Mouse (Mus musculus) liver, embryonic 12.5 days (tissue): ENCODE measurements at regions not wholly inside any gene's neighbourhood (a gene's known extent, or its start where the extent isn't known, plus 50 kb on each side); places are given as distances from the start of the nearest gene placed in this dataset.

Experiments used
- ATAC-seq: fragments of 200-750 bp; cut with Nextera tagmentation; 2 replicates; pipeline ENCODE4 v1.8.0; 2017; ENCODE audit warnings: moderate number of reproducible peaks, mild to moderate bottlenecking, moderate library complexity
- H3K27ac ChIP-seq: fragments of 300-500 bp; sonication (generic); 2 replicates; pipeline ENCODE4 v1.5.1; 2016; ENCODE audit warnings: mild to moderate bottlenecking
- H3K27me3 ChIP-seq: fragments of 300-500 bp; sonication (generic); replicated peaks from 2 replicates; pipeline ENCODE4 v1.6.1; 2016; ENCODE audit warnings: mild to moderate bottlenecking, moderate library complexity
- H3K36me3 ChIP-seq: fragments of 300-500 bp; sonication (generic); 2 replicates; pipeline ENCODE4 v1.6.1; 2016; ENCODE audit warnings: mild to moderate bottlenecking, moderate library complexity
- H3K4me1 ChIP-seq: fragments of 300-500 bp; sonication (generic); 2 replicates; pipeline ENCODE4 v1.6.1; 2016
- H3K4me2 ChIP-seq: fragments of 300-500 bp; sonication (generic); 2 replicates; pipeline ENCODE4 v1.6.1; 2016; ENCODE audit warnings: mild to moderate bottlenecking, moderate library complexity
- H3K4me3 ChIP-seq: fragments of 300-500 bp; sonication (generic); 2 replicates; pipeline ENCODE4 v1.5.1; 2016; ENCODE audit warnings: mild to moderate bottlenecking, moderate library complexity
- H3K9ac ChIP-seq: fragments of 300-500 bp; sonication (generic); 2 replicates; pipeline ENCODE4 v1.6.1; 2016; ENCODE audit warnings: mild to moderate bottlenecking, moderate library complexity
- H3K9me3 ChIP-seq: fragments of 300-500 bp; sonication (generic); replicated peaks from 2 replicates; pipeline ENCODE4 v1.6.1; 2016; ENCODE audit warnings: mild to moderate bottlenecking, moderate library complexity
- WGBS: fragments of 180-500 bp; shearing (Covaris S2); methylation state at CpG from one replicate; pipeline ENCODE4 v1.1.7; 2016; ENCODE audit not compliant: insufficient replicate concordance; 5-methylcytosine and 5-hydroxymethylcytosine counted together

DNA sequence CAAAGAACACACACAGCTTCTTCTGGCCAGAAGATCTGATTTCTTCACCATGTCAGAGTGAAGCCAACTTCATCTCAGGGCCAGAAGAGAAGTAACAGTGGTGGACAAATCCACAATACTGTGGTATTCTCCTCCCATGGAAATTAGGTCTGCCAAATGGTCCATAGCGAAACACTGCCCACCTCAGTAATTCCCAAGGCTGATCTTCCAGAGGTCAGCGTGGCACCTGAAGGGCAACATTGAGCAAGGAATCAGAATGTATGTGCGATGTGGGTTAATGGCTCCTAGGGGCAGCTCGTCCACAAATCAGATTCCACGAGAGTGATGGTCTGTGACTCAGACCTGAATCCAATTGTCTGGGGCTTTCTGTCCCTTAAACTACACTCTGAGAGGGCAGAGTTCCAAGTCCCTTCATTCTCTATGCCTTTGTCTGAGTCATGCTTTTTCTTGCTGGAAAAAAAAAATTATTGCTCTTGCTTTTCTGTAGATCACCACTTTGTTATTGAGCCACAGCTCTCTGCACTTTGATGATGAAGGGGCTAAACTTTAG, 307.9 kb upstream of the Noct start:
- ATAC-seq: no peak
- Histone ChIP-seq H3K27me3 (peaks cover 19% of the 10 kb centered on the region; the same call in 1 of the 2 replicates), H3K4me1 (no peaks in the 10 kb centered on the region), H3K9me3 (no peaks in the 10 kb centered on the region), H3K27ac (no peak overlapping the region), H3K36me3 (no peaks in the 10 kb centered on the region), H3K4me2 (no peak overlapping the region), H3K4me3 (no peak overlapping the region), H3K9ac (no peak overlapping the region)
- WGBS: 71% methylated on average over 5 of the region's 5 CpGs

DNA sequence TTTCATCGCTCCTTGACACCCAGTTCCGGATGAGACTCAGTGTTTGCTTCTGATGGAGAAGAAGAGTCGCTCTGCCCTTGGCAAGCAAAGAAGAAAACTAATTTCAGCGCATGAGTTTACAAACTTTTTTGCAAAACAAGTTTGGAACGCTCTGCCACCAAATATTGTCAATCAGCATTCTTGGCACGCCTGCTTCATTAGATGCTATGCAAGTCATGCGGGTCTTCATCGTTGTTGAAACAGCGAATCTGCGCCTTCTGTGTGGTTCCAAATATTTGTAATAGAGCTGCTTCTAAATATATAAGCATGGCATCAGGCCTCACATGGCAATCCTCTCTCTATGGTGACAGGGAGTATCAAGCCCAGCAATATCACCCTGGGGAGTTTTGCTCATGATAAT, 301.9 kb upstream of the Noct start:
- H3K27me3 ChIP-seq: no peaks in the 10 kb centered on the region
- no peak overlapping the region for H3K9ac ChIP-seq
- H3K4me1 ChIP-seq: no peaks in the 10 kb centered on the region
- 84% methylated on average over 10 of the region's 10 CpGs for WGBS
- no peak overlapping the region for H3K4me3 ChIP-seq
- no peaks in the 10 kb centered on the region for H3K36me3 ChIP-seq
- no peak overlapping the region for H3K4me2 ChIP-seq
- no peaks in the 10 kb centered on the region for H3K9me3 ChIP-seq
- H3K27ac ChIP-seq: no peak overlapping the region
- no peak for ATAC-seq

DNA sequence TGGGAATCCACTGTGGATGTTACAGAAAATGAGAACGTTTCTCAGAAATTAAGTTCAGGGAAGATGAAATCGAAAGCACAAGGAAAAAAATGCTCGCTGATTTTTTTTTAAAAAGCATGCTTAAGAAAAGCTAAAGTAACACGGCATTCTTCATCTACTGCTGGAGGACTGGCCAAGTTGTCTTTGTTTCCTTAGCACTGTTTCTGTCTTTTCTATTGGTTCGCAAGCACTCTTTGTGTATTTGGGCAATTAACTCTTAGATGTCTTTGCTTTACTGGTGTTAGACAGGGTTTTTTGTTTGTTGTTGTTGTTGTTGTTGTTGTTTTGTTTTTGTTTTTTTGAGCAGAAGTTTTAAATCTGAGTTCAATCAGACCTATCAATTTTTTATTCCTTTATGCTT, 301.4 kb upstream of the Noct start:
- Histone ChIP-seq H3K9me3 (no peaks in the 10 kb centered on the region), H3K27ac (no peak overlapping the region), H3K36me3 (no peaks in the 10 kb centered on the region), H3K4me1 (no peaks in the 10 kb centered on the region), H3K4me3 (no peak overlapping the region), H3K27me3 (no peaks in the 10 kb centered on the region), H3K9ac (no peak overlapping the region), H3K4me2 (no peak overlapping the region)
- ATAC-seq: no peak
- 68% methylated on average over 5 of the region's 5 CpGs for WGBS

DNA sequence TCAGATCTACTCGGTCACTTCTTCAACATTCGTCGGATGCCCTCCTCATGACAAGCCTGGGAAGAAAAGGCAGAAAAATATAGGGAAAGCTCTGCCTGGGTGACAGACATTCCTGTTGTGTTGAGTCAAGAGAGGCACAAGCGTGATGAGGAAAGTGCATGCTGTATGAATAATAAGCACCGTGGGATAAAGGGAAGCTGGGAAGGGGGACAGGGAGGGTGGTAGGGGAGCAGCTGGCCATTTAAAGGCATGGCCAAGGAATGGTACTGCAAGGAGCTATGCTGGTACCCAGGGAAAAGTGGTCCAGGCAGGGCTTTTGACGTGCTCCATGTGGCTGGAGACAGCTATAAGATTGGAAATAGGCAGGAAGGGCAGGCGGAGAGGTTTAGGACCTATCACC, 300.9 kb upstream of the Noct start:
- H3K9ac ChIP-seq: no peak overlapping the region
- no peak overlapping the region for H3K4me2 ChIP-seq
- no peak overlapping the region for H3K4me3 ChIP-seq
- no peaks in the 10 kb centered on the region for H3K9me3 ChIP-seq
- 68% methylated on average over 7 of the region's 7 CpGs for WGBS
- no peaks in the 10 kb centered on the region for H3K27me3 ChIP-seq
- no peak for ATAC-seq
- no peaks in the 10 kb centered on the region for H3K4me1 ChIP-seq
- H3K36me3 ChIP-seq: no peaks in the 10 kb centered on the region
- no peak overlapping the region for H3K27ac ChIP-seq

DNA sequence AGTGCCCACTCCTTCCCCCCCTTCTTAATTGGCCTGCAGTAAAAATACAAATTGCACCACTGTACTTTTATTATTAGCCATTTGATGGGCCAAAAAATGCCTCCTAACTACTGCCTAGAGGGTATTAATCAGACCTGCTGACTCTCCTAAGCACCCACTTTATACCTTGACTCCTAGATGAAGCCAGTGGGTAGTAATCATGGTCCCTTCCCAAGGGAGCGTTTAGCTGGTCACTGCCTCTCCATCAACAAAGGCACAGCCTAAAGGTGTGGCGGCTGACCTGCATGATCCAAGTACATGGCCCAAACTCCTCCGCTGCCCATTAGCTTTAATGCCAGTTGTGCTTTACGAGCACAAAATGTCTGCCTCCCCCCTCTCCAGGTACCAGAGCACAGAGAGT, 296.9 kb upstream of the Noct start:
- WGBS: 79% methylated on average over 4 of the region's 4 CpGs
- ATAC-seq: no peak
- H3K27ac ChIP-seq: no peak overlapping the region

DNA sequence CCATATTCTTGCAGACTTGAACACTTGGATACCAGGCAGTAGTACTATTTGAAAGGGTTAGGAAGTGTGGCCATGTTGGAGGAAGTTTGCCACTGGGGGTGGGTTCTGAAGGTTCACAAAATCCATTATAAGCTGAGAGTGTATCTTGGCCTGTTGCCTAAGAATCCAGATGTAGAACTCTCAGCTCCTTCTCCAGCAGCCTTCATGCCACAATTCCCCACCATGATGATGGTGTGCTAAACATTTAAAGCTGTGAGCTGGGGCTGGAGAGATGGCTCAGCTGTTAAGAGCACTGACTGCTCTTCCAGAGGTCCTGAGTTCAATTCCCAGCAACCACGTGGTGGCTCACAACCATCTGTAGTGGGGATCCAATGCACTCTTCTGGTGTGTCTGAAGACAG, 295.2 kb upstream of the Noct start:
- WGBS: 82% methylated on average over 1 of the region's 1 CpGs
- Histone ChIP-seq H3K4me3 (no peak overlapping the region), H3K4me1 (no peaks in the 10 kb centered on the region), H3K9me3 (no peaks in the 10 kb centered on the region), H3K4me2 (no peak overlapping the region), H3K36me3 (no peaks in the 10 kb centered on the region), H3K27ac (no peak overlapping the region), H3K9ac (no peak overlapping the region), H3K27me3 (no peaks in the 10 kb centered on the region)
- no peak for ATAC-seq

More for the DNA sequence above, 296.9 kb upstream of the Noct start:
- H3K4me1 ChIP-seq: no peaks in the 10 kb centered on the region
- no peaks in the 10 kb centered on the region for H3K27me3 ChIP-seq
- H3K4me2 ChIP-seq: no peak overlapping the region
- H3K36me3 ChIP-seq: no peaks in the 10 kb centered on the region
- no peak overlapping the region for H3K9ac ChIP-seq
- no peaks in the 10 kb centered on the region for H3K9me3 ChIP-seq
- no peak overlapping the region for H3K4me3 ChIP-seq

DNA sequence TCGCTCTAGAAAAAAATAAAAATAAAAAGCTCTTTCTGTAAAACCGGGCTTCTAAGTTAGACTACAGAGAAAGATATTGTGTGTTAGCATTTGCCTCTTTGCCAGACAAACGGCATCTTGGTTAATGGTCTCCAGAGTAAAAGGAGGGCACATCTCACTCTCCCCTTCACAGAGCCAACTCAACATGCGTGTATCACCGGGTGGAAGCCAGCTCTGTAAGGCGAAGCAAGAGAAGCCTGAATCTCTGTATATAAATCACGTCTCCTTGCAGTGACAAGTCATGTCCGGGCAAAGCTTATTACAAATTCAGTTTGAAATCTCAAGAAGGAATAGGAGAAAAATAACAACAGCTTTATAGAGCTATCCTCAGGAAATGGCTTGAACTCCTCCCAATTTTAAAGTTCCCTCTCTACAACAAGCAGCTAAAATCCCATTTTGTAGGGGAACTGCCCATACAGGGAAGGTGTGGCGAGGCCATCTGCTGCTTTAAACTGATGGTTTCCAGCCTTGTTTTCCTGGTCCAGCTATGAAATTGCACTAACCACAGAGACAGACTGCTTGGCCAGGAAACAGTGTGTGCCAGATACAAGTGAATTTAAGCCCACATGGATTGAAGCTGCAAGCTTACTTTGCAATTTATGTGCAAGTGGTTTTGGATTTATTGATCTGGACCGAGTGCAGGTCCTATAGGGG, 291.7 kb upstream of the Noct start:
- no peaks in the 10 kb centered on the region for H3K36me3 ChIP-seq
- no peak overlapping the region for H3K27ac ChIP-seq
- H3K27me3 ChIP-seq: no peaks in the 10 kb centered on the region
- H3K4me2 ChIP-seq: no peak overlapping the region
- 65% methylated on average over 10 of the region's 10 CpGs for WGBS
- no peaks in the 10 kb centered on the region for H3K9me3 ChIP-seq
- H3K4me1 ChIP-seq: no peaks in the 10 kb centered on the region
- H3K9ac ChIP-seq: no peak overlapping the region
- no peak overlapping the region for H3K4me3 ChIP-seq
- ATAC-seq: no peak

DNA sequence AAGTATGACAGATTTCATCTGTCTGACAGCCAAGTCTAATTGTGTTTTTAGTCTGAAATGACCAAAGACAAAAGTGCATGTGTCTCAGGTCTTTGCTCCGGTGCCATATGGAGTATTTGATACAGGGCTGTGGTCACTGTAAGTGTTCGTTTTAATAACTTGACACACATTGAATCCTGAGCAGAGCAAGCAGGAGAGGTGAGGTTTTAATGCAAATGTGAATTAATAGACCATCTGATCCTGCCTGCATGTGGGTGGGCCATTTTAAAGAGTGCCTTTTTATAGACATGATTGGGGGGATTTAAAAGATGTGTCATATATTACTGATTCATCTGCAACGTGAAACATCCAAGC, 291.2 kb upstream of the Noct start:
- no peak for ATAC-seq
- WGBS: 61% methylated on average over 3 of the region's 3 CpGs

DNA sequence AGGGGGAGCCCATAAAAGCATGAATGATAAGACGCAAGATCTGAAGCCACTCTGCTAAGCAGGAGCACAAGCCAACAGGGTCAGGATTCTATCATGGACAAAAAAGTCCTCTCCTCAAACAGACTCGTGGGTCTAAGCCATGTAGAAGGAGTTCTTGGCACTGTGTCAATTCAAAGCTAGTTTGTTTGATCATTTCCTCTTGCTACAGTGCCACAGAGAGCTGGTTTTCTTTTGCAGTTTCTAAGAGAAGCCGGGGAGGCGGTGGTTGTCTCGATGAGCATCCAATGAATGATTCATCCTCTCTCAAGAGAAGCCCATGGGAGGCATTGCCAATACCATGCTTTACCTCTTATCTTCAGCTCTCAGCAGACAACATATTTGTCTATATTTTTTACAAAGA, 284.6 kb upstream of the Noct start:
- no peak for ATAC-seq
- no peaks in the 10 kb centered on the region for H3K36me3 ChIP-seq
- H3K9me3 ChIP-seq: no peaks in the 10 kb centered on the region
- no peak overlapping the region for H3K27ac ChIP-seq
- no peak overlapping the region for H3K9ac ChIP-seq
- H3K4me1 ChIP-seq: no peaks in the 10 kb centered on the region
- no peaks in the 10 kb centered on the region for H3K27me3 ChIP-seq
- no peak overlapping the region for H3K4me2 ChIP-seq
- H3K4me3 ChIP-seq: no peak overlapping the region
- WGBS: 68% methylated on average over 5 of the region's 5 CpGs

More for the DNA sequence above, 291.2 kb upstream of the Noct start:
- Histone ChIP-seq H3K27ac (no peak overlapping the region), H3K9me3 (no peaks in the 10 kb centered on the region), H3K9ac (no peak overlapping the region), H3K4me1 (no peaks in the 10 kb centered on the region), H3K4me3 (no peak overlapping the region), H3K4me2 (no peak overlapping the region), H3K27me3 (no peaks in the 10 kb centered on the region), H3K36me3 (no peaks in the 10 kb centered on the region)

DNA sequence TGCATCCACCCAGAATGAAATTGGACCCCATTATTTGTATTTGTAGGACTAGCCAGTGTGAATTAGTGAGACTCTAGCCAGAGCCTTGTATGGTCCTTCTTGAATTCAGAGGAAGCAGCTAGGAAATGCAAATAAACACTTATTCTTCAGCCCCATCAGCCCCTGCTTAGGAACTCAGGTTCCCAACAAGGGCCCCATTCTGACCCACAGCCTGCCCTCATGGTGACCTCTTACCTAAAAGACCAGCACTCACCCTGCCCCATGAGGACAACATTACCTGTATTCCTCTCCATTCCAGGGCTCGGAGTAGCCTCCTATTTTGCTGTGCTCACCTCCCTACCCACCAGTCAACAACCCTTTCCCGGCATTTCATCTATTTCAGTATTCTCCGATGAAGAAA, 283.6 kb upstream of the Noct start:
- H3K27ac ChIP-seq: no peak overlapping the region
- H3K4me1 ChIP-seq: no peaks in the 10 kb centered on the region
- H3K4me3 ChIP-seq: no peak overlapping the region
- H3K9me3 ChIP-seq: no peaks in the 10 kb centered on the region
- no peak for ATAC-seq
- 69% methylated on average over 3 of the region's 3 CpGs for WGBS
- no peak overlapping the region for H3K9ac ChIP-seq
- H3K4me2 ChIP-seq: no peak overlapping the region
- H3K27me3 ChIP-seq: no peaks in the 10 kb centered on the region
- H3K36me3 ChIP-seq: no peaks in the 10 kb centered on the region

DNA sequence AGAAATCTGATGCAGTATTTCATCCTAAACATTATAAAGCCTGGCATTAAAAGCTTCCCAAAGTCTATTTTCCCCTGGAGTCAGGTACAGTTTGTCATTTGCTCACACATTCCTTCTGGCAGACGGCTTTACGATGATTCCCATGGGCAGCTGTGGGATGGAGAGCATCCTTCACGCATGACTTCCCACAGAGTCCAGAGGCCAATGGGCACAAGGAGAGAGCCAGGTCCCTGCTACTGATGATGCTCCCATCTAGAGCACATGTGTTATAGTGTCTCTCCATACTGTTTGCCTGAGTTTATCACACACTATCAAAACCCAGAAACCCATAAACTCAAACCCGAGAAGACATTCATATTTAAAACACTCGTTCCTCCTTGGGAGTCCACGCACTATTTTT, 270.8 kb upstream of the Noct start:
- H3K4me3 ChIP-seq: no peak overlapping the region
- no peaks in the 10 kb centered on the region for H3K9me3 ChIP-seq
- 86% methylated on average over 6 of the region's 6 CpGs for WGBS
- no peaks in the 10 kb centered on the region for H3K27me3 ChIP-seq
- no peaks in the 10 kb centered on the region for H3K36me3 ChIP-seq
- no peak overlapping the region for H3K27ac ChIP-seq
- H3K9ac ChIP-seq: no peak overlapping the region
- H3K4me2 ChIP-seq: no peak overlapping the region
- H3K4me1 ChIP-seq: no peaks in the 10 kb centered on the region
- ATAC-seq: no peak

DNA sequence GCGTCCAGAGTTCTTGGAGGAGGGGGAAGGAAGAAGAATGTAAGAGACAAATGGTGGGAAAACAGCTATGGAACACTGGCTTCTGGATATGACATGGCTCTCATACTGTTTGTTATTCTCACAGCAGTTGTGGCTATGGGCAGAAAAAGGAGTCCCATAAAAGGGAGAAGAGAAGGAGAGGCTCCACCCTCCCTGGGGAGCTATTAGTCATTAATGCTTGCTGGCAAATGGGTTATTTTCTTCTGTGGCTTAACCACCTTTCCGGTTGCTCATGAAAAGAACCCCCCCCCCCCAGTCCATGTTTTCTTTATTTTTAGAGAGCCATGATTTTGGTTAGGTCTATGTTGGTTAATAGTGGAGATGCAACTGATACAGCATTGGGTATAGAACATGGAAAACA, 253.9 kb upstream of the Noct start:
- Histone ChIP-seq H3K4me3 (no peak overlapping the region), H3K36me3 (no peaks in the 10 kb centered on the region), H3K27ac (no peak overlapping the region), H3K27me3 (no peaks in the 10 kb centered on the region), H3K9ac (no peak overlapping the region), H3K9me3 (no peaks in the 10 kb centered on the region), H3K4me2 (no peak overlapping the region), H3K4me1 (no peaks in the 10 kb centered on the region)
- no peak for ATAC-seq
- WGBS: 68% methylated on average over 2 of the region's 2 CpGs

DNA sequence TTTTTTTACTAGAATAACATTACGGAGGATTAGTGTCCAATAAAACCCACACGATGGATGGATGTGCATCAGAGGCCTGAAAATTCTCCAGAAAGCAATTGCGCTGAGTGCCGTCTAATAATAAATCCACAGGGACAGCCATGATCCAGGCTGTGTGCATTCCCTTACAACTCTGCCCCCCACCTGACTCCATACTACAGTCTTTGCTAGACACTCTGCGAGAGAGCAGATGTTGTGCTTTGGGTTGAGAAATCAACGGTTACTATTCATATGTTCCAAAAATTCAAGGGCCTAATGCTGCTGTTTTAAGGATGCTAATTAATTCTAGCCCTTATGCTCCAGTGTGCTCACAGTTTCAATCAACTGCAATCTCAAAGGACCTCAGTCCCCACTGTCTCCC, 251.2 kb upstream of the Noct start:
- Histone ChIP-seq H3K27ac (no peak overlapping the region), H3K36me3 (no peaks in the 10 kb centered on the region), H3K4me3 (no peak overlapping the region), H3K9ac (no peak overlapping the region), H3K4me1 (no peaks in the 10 kb centered on the region), H3K9me3 (no peaks in the 10 kb centered on the region), H3K4me2 (no peak overlapping the region), H3K27me3 (no peaks in the 10 kb centered on the region)
- ATAC-seq: no peak
- WGBS: 80% methylated on average over 6 of the region's 6 CpGs
